Mouse (Mus musculus): ENCODE results near the gene Shh. TPM values are rescaled to one million over a fixed set of nuclear protein-coding genes. Genes with fewer than 3 reads are reported as not detected.

The Shh gene
- polyA plus RNA-seq, 1 experiment from 2014 or later = 0.50 TPM

DNA sequence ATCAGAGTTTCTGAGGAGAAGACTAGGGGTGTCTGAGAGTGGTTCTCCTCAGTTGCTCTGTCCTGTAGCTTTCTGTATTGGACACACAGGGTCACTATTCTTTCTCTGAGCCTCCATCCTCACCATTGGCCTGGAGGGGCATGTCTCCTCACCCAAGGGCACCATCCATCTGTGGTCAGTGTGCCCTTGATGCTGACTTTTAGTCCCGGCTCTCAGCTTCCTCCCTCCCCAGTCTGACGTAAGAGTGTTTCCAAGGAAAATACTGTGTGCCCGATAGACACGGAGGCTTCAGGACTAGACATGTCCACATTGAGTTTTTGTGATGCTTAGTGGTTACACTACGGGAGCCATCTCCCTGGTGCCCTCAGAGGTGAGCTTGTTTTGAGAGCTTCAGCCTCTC is 6.5 kb upstream of the Shh start:
- ATAC-seq (ENCODE audit: low FRiP score, low TSS enrichment) = no peak
- whole genome bisulfite sequencing = 90% methylated on average over 5 of the region's 5 CpGs

DNA sequence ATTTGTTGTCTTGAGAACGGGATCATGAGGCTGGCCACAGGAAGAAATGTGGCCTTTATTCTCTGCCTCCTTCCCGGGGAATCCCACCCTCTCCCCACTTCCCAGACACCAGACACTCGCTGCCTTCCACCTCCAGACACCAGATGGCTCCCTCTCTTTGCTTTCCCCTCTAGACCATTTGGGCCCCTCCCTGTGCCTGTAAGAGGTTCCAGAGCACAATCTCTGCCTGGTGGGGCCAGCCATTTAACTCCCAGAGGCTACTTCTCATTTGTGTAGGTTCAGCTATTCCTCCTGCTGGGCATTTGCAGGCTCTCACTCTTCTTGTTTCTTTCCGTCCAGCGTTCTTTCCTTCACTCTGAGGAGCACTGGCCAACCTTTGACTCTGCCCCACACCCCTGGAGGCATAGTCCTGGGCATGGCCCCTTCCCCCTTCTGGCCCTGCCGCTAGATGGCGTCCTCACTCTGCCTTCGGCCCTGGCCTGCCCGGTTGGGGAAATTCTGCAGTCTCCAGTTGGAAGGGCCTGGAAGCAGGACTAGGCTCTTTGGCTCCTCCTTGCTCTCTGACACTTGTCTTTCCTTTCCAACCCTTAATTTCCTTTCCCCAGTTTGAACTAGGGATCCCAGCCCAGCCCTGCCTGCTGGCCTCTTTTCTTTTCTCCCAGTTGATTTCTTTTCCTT is 2.6 kb upstream of the Shh start:
- WGBS = 1% methylated on average over 9 of the region's 9 CpGs
- no peak overlapping the region for H3K27ac ChIP-seq (ENCODE audit: low read depth, low read length)
- ATAC-seq (ENCODE audit: low FRiP score, low TSS enrichment) = no peak

More for the DNA sequence above, 6.5 kb upstream of the Shh start:
- Histone ChIP-seq H3K27ac (ENCODE audit: low read depth, low read length) (no peak overlapping the region), H3K36me3 (ENCODE audit: control insufficient read depth, insufficient read depth, low read length) (no peaks in the 10 kb centered on the region), H3K4me2 (replicated peaks; ENCODE audit: low read depth, low read length) (no peak overlapping the region), H3K27me3 (ENCODE audit: control insufficient read depth, insufficient read depth, low read length) (peaks cover 13% of the 10 kb centered on the region), H3K4me3 (ENCODE audit: low read length) (no peak overlapping the region), H3K4me1 (ENCODE audit: control insufficient read depth, insufficient read depth, low read length) (no peaks in the 10 kb centered on the region), H3K9ac (ENCODE audit: low read depth, low read length) (no peak overlapping the region), H3K9me3 (ENCODE audit: control insufficient read depth, low read length) (no peaks in the 10 kb centered on the region)

DNA sequence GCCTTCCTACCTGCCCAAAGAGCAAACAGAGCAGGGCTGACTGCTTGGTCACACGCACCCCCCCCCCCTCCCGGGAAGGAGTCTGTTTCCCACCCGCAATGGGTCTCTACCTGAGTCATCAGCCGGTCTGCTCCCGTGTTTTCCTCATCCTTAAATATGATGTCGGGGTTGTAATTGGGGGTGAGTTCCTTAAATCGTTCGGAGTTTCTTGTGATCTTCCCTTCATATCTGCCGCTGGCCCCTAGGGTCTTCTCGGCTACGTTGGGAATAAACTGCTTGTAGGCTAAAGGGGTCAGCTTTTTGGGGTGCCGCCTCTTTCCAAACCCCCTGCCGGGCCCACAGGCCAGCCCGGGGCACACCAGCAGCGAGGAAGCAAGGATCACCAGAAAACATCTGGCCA is 705 bp downstream of the Shh start:
- ATAC-seq (ENCODE audit: low FRiP score, low TSS enrichment) = no peak
- Histone ChIP-seq H3K4me2 (replicated peaks; ENCODE audit: low read depth, low read length) (peak overlapping the region; percentile 89), H3K27ac (ENCODE audit: low read depth, low read length) (no peak overlapping the region), H3K9ac (ENCODE audit: low read depth, low read length) (no peak overlapping the region), H3K4me1 (ENCODE audit: control insufficient read depth, insufficient read depth, low read length) (peaks cover 9% of the 10 kb centered on the region), H3K27me3 (ENCODE audit: control insufficient read depth, insufficient read depth, low read length) (peaks cover 85% of the 10 kb centered on the region), H3K4me3 (ENCODE audit: low read length) (peak overlapping the region; percentile 50), H3K36me3 (ENCODE audit: control insufficient read depth, insufficient read depth, low read length) (no peaks in the 10 kb centered on the region), H3K9me3 (ENCODE audit: control insufficient read depth, low read length) (no peaks in the 10 kb centered on the region)
- WGBS = 1% methylated on average over 15 of the region's 15 CpGs

More for the DNA sequence above, 2.6 kb upstream of the Shh start:
- no peaks in the 10 kb centered on the region for H3K9me3 ChIP-seq (ENCODE audit: control insufficient read depth, low read length)
- H3K27me3 ChIP-seq (ENCODE audit: control insufficient read depth, insufficient read depth, low read length) = peaks cover 52% of the 10 kb centered on the region
- H3K4me3 ChIP-seq (ENCODE audit: low read length) = no peak overlapping the region
- no peak overlapping the region for H3K9ac ChIP-seq (ENCODE audit: low read depth, low read length)
- H3K4me1 ChIP-seq (ENCODE audit: control insufficient read depth, insufficient read depth, low read length) = peaks cover 4% of the 10 kb centered on the region; the same call in 1 of the 2 replicates
- H3K36me3 ChIP-seq (ENCODE audit: control insufficient read depth, insufficient read depth, low read length) = no peaks in the 10 kb centered on the region
- no peak overlapping the region for H3K4me2 ChIP-seq (replicated peaks; ENCODE audit: low read depth, low read length)

DNA sequence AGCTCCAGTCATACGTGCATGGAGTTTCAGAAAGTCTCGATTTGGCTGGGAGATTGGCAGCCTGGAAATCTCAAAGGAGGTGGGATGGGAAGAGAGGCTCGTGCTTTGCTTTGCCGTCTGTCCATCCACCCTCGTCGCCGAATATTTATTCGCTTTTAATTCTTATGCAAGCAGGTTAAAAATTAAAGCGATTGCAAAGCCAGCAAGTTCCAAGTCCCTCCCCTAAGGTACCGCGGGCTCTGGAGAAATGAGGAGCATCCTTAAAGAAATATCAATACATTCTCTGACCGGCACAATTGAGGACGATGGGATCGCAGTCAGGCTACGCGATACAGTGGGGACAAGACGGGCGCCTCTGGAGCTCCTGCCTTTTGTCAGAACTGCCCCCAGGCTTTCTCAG is 1.5 kb downstream of the Shh start:
- Histone ChIP-seq H3K27ac (ENCODE audit: low read depth, low read length) (no peak overlapping the region), H3K4me1 (ENCODE audit: control insufficient read depth, insufficient read depth, low read length) (peaks cover 9% of the 10 kb centered on the region), H3K9me3 (ENCODE audit: control insufficient read depth, low read length) (no peaks in the 10 kb centered on the region), H3K4me3 (ENCODE audit: low read length) (peak overlapping the region; percentile 50), H3K9ac (ENCODE audit: low read depth, low read length) (peak overlapping the region; percentile 57; the same call in 1 of the 2 replicates), H3K27me3 (ENCODE audit: control insufficient read depth, insufficient read depth, low read length) (peaks cover 91% of the 10 kb centered on the region), H3K36me3 (ENCODE audit: control insufficient read depth, insufficient read depth, low read length) (no peaks in the 10 kb centered on the region), H3K4me2 (replicated peaks; ENCODE audit: low read depth, low read length) (peak overlapping the region; percentile 89)
- ATAC-seq (ENCODE audit: low FRiP score, low TSS enrichment) = no peak
- under 1% methylated on average over 18 of the region's 18 CpGs for WGBS

DNA sequence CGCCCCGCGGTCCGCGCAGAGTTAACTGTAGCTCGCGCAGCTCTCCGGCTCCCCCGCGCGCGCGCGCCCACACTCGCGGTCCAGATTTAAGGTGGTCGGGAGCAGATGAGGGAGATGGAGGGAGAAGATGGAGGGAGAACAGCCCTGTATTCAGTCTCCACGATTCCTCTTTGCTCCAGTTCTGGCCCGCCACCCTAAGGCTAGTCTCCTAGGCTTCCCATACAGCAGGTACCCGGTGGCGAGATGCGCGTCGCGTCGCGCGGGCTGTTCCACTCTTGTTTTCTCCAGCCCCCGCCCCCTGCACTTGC is 2.0 kb downstream of the Shh start:
- Histone ChIP-seq H3K4me1 (ENCODE audit: control insufficient read depth, insufficient read depth, low read length) (peaks cover 9% of the 10 kb centered on the region), H3K27ac (ENCODE audit: low read depth, low read length) (no peak overlapping the region), H3K4me2 (replicated peaks; ENCODE audit: low read depth, low read length) (peak overlapping the region; percentile 89), H3K9me3 (ENCODE audit: control insufficient read depth, low read length) (no peaks in the 10 kb centered on the region), H3K27me3 (ENCODE audit: control insufficient read depth, insufficient read depth, low read length) (peaks cover 96% of the 10 kb centered on the region), H3K36me3 (ENCODE audit: control insufficient read depth, insufficient read depth, low read length) (no peaks in the 10 kb centered on the region), H3K9ac (ENCODE audit: low read depth, low read length) (peak overlapping the region; percentile 57; the same call in 1 of the 2 replicates), H3K4me3 (ENCODE audit: low read length) (peak overlapping the region; percentile 50)
- WGBS = under 1% methylated on average over 29 of the region's 29 CpGs
- peak; percentile 21 for ATAC-seq (ENCODE audit: low FRiP score, low TSS enrichment)

DNA sequence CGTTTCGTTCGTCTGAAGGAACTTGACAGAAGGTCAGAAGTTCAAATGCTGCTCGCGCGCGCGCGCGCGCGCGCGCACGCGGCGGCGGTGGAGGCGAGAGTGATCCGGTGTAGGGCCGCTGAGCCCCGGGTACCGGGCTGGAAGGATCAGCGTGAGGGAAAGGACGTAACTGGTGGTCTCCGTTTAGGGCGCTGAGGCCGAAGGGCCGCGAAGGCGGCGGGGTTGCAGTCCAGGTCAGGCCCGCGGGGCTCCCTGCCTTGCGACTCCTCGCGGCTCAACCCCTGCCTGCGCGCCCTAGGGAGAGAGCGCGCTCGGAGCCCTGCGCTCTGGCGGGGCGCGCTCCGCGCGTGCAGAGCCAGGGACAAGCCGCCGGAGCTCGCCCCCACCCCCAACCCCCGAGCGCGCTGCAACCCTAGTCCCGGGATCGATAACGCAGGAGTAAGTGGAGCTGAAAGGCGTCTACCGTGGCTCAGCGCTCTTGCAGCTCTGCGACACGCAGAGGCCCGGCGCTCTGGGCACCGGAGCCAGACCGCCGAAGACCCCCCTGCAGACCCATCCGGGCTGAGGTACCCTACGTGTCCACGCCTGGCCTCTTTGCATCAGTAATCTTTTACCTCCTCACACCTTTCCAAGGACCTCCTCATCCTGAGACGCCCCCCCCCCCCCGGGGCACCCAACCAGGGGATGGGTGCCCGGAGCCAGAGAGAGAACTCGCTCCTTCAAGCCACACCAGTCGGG is 2.5 kb downstream of the Shh start:
- peak overlapping the region; percentile 50 for H3K4me3 ChIP-seq (ENCODE audit: low read length)
- WGBS = under 1% methylated on average over 68 of the region's 76 CpGs
- H3K4me1 ChIP-seq (ENCODE audit: control insufficient read depth, insufficient read depth, low read length) = peaks cover 13% of the 10 kb centered on the region
- H3K27me3 ChIP-seq (ENCODE audit: control insufficient read depth, insufficient read depth, low read length) = peaks cover 98% of the 10 kb centered on the region
- no peaks in the 10 kb centered on the region for H3K9me3 ChIP-seq (ENCODE audit: control insufficient read depth, low read length)
- peak overlapping the region; percentile 57 for H3K9ac ChIP-seq (ENCODE audit: low read depth, low read length)
- peak overlapping the region; percentile 59; the same call in 1 of the 2 replicates for H3K27ac ChIP-seq (ENCODE audit: low read depth, low read length)
- peak; percentile 37 for ATAC-seq (ENCODE audit: low FRiP score, low TSS enrichment)
- no peaks in the 10 kb centered on the region for H3K36me3 ChIP-seq (ENCODE audit: control insufficient read depth, insufficient read depth, low read length)
- peak overlapping the region; percentile 89 for H3K4me2 ChIP-seq (replicated peaks; ENCODE audit: low read depth, low read length)

DNA sequence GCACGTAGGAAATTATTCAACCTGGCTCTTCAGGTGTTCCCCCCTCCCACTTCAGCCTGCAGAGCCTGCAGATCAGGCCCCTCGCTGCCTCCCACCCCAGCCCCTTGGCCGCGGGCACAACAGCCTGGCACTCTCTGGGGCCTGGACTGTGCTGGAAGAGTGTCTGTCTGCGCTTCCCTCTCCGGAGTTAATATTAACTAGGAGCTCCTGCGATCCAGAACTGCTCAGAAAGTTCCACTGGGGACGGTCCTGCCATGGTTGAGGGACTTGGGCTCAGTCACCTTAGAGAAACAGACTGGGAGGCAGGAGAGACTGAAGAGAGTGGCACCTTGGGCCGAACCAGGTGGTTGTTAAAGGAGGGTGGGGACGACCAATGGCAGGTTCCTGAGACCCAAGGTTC is 3.4 kb downstream of the Shh start:
- ATAC-seq (ENCODE audit: low FRiP score, low TSS enrichment) = peak; percentile 69
- H3K4me1 ChIP-seq (ENCODE audit: control insufficient read depth, insufficient read depth, low read length) = peaks cover 15% of the 10 kb centered on the region
- H3K4me3 ChIP-seq (ENCODE audit: low read length) = peak overlapping the region; percentile 50
- H3K9ac ChIP-seq (ENCODE audit: low read depth, low read length) = no peak overlapping the region
- H3K27ac ChIP-seq (ENCODE audit: low read depth, low read length) = peak overlapping the region; percentile 59; the same call in 1 of the 2 replicates
- H3K27me3 ChIP-seq (ENCODE audit: control insufficient read depth, insufficient read depth, low read length) = peaks cover 100% of the 10 kb centered on the region
- H3K36me3 ChIP-seq (ENCODE audit: control insufficient read depth, insufficient read depth, low read length) = no peaks in the 10 kb centered on the region
- no peaks in the 10 kb centered on the region for H3K9me3 ChIP-seq (ENCODE audit: control insufficient read depth, low read length)
- peak overlapping the region; percentile 89 for H3K4me2 ChIP-seq (replicated peaks; ENCODE audit: low read depth, low read length)
- WGBS = 3% methylated on average over 10 of the region's 10 CpGs

DNA sequence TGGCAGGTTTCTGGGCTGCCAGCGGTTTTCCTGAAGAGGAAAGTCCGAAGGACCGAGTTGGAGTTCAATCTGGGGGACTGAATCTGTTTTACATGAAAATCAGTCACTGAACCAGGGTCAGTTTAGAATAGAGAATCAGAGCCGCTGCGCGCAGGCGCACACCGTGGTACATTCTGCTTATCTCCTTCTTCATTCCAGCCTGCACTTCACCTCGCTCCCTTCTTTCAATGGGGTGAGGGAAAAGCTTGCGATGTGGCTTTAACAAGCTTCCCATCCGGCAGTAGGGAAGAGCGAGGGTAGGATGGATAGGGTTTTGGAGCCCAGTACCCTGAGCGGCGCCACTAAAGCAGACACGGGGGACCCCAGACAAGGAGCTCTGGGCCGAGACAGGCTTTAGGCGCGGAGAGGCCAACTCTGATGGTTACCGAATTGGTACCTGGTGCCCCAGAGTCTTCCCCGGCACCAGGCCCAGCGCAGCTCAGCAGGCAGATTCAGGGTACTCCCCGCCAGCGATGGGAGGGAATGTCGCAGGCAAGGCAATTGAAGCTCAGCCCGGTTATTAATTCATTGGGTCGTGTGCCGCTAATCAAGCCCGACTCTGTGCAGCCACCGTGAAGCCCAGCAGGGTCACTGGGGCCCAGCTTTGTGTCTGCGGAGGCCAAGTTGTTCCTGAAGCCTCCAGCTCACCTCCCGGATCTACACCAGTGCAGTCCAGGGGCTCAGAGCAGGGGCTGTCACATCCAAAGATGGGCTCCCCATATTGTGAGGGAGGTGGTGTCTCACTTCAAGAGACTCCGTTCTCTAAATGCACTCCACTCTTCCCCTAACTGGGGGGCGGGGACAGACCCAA is 4.1 kb downstream of the Shh start:
- WGBS = 1% methylated on average over 33 of the region's 33 CpGs
- H3K9me3 ChIP-seq (ENCODE audit: control insufficient read depth, low read length) = no peaks in the 10 kb centered on the region
- peaks cover 15% of the 10 kb centered on the region for H3K4me1 ChIP-seq (ENCODE audit: control insufficient read depth, insufficient read depth, low read length)
- peak overlapping the region; percentile 50 for H3K4me3 ChIP-seq (ENCODE audit: low read length)
- ATAC-seq (ENCODE audit: low FRiP score, low TSS enrichment) = no peak
- H3K36me3 ChIP-seq (ENCODE audit: control insufficient read depth, insufficient read depth, low read length) = no peaks in the 10 kb centered on the region
- H3K9ac ChIP-seq (ENCODE audit: low read depth, low read length) = no peak overlapping the region
- H3K27me3 ChIP-seq (ENCODE audit: control insufficient read depth, insufficient read depth, low read length) = peaks cover 100% of the 10 kb centered on the region
- peak overlapping the region; percentile 20; the same call in 1 of the 2 replicates for H3K27ac ChIP-seq (ENCODE audit: low read depth, low read length)
- peak overlapping the region; percentile 89 for H3K4me2 ChIP-seq (replicated peaks; ENCODE audit: low read depth, low read length)

Measured in kidney, embryonic 14.5 days (tissue).